Mouse (Mus musculus) liver, embryonic 14.5 days (tissue): Measurements from ENCODE around the gene Ppm1g. TPM values are rescaled to one million over a fixed set of nuclear protein-coding genes. Genes with fewer than 3 reads are reported as not detected.

ENCODE experiments used
- ATAC-seq: fragments of 200-750 bp; cut with Nextera tagmentation; 2 replicates; pipeline ENCODE4 v1.8.0; 2017; ENCODE audit warnings: moderate number of reproducible peaks, mild to moderate bottlenecking, moderate library complexity; ENCODE audit not compliant: insufficient read depth
- DNase-seq, 3 experiments: peaks; one replicate each; pipeline ENCODE4 v3.0.0-alpha.2; 2012 to 2013; ENCODE audit warnings: low read depth in 3 of 3, low spot score in 3 of 3
- H3K27ac ChIP-seq: fragments of 300-500 bp; sonication (generic); 2 replicates; pipeline ENCODE4 v1.5.1; 2014; ENCODE audit warnings: moderate library complexity, mild to moderate bottlenecking, control low read depth, inconsistent platforms
- H3K27me3 ChIP-seq: fragments of 300-500 bp; sonication (generic); 2 replicates; pipeline ENCODE4 v1.6.1; 2014; ENCODE audit warnings: mild to moderate bottlenecking, low read length, moderate library complexity; ENCODE audit not compliant: control insufficient read depth, insufficient read depth
- H3K36me3 ChIP-seq: fragments of 300-500 bp; sonication (generic); replicated peaks from 2 replicates; pipeline ENCODE4 v1.6.1; 2014; ENCODE audit warnings: low read depth; ENCODE audit not compliant: control insufficient read depth, insufficient read depth
- H3K4me1 ChIP-seq, 2 experiments: fragments of 200-500 bp in 1 of 2; fragments of 300-500 bp in 1 of 2; sonication (generic) in 1 of 2; replicated peaks; 2 replicates each; pipeline ENCODE4 v1.6.1; 2012 to 2014; ENCODE audit warnings: antibody characterized with exemption in 1 of 2, inconsistent platforms in 1 of 2, low read length in 1 of 2; ENCODE audit not compliant: control insufficient read depth in 2 of 2, insufficient read depth in 2 of 2
- H3K4me2 ChIP-seq: fragments of 300-500 bp; sonication (generic); 2 replicates; pipeline ENCODE4 v1.6.1; 2014; ENCODE audit warnings: low read depth, mild to moderate bottlenecking, control low read depth, moderate library complexity
- H3K4me3 ChIP-seq, 2 experiments: fragments of 200-500 bp in 1 of 2; fragments of 300-500 bp in 1 of 2; sonication (generic) in 1 of 2; 2 replicates each; pipeline ENCODE4 v1.5.1; 2012 to 2014; ENCODE audit warnings: low read depth in 2 of 2, low read length in 2 of 2, mild to moderate bottlenecking in 2 of 2, control low read depth in 1 of 2, inconsistent platforms in 1 of 2, moderate library complexity in 1 of 2; ENCODE audit not compliant: insufficient read depth in 1 of 2
- H3K9ac ChIP-seq: fragments of 300-500 bp; sonication (generic); replicated peaks from 2 replicates; pipeline ENCODE4 v1.6.1; 2014; ENCODE audit warnings: mild to moderate bottlenecking, control low read depth, moderate library complexity
- H3K9me3 ChIP-seq: fragments of 300-500 bp; sonication (generic); 2 replicates; pipeline ENCODE4 v1.6.1; 2016; ENCODE audit warnings: low read length, mixed read lengths; ENCODE audit not compliant: control insufficient read depth
- CTCF ChIP-seq: IDR thresholded peaks from 2 replicates; pipeline ENCODE4 v1.5.1; 2016; ENCODE audit warnings: antibody characterized with exemption, low read depth, control low read depth
- EP300 ChIP-seq: IDR thresholded peaks from 2 replicates; pipeline ENCODE4 v1.6.1; 2016; ENCODE audit warnings: antibody characterized with exemption, low read depth
- WGBS: fragments of 180-500 bp; shearing (Covaris S2); extraction: QIAGEN DNeasy Blood & Tissue Kit; methylation state at CpG from one replicate; pipeline ENCODE4 v1.1.7; 2014; ENCODE audit not compliant: insufficient replicate concordance; 5-methylcytosine and 5-hydroxymethylcytosine counted together
- polyA plus RNA-seq, 2 experiments: library from polyadenylated mRNA; depleted of rRNA in 1 of 2; stranded (reverse) in 1 of 2; unstranded in 1 of 2; fragments of >200 nt; fragmentation: Nextera tagmentation in 1 of 2; extraction: Ambion mirVana in 1 of 2; gene quantifications; 2 replicates each; pipeline versions ENCODE4 v1.2.1 to v1.2.3; 2012 to 2014

Gene Ppm1g
- polyA plus RNA-seq, 2 experiments = 98.9 to 115 TPM

GRCm38 (mm10) chr5:31168630-31169029, 51.9 kb downstream of the Ppm1g start:
- Histone ChIP-seq H3K9ac (no peak overlapping the region), H3K9me3 (no peaks in the 10 kb centered on the region), H3K4me1 (peaks cover 0 to 10% of the 10 kb centered on the region in 2 experiments; a peak in 1 of 4 replicates), H3K27ac (no peak overlapping the region), H3K27me3 (no peaks in the 10 kb centered on the region), H3K4me3 (no peak overlapping the region), H3K4me2 (no peak overlapping the region), H3K36me3 (peaks cover 81% of the 10 kb centered on the region)
- no peak for TF ChIP-seq EP300
- TF ChIP-seq CTCF = no peak
- 85% methylated on average over 4 of the region's 4 CpGs for WGBS
- DNase-seq = no peak
- ATAC-seq = no peak

- peaks cover 68% of the 10 kb centered on the region for H3K36me3 ChIP-seq
- no peak overlapping the region for H3K4me2 ChIP-seq
- no peak overlapping the region for H3K27ac ChIP-seq
- no peak for DNase-seq
- no peak for TF ChIP-seq CTCF
- TF ChIP-seq EP300 = 0 out of 2 replicates have a peak, but pooled peaks have one; percentile 44
- H3K4me3 ChIP-seq = no peak overlapping the region
- peak; percentile 67; the same call in 1 of the 2 replicates for ATAC-seq
- peaks cover 0 to 15% of the 10 kb centered on the region in 2 experiments; a peak in 2 of 4 replicates for H3K4me1 ChIP-seq
- 41% methylated on average over 1 of the region's 1 CpGs for WGBS
- H3K27me3 ChIP-seq = no peaks in the 10 kb centered on the region
- no peaks in the 10 kb centered on the region for H3K9me3 ChIP-seq
- H3K9ac ChIP-seq = no peak overlapping the region
These were observed 55.6 kb downstream of the Ppm1g start for GRCm38 (mm10) chr5:31164878-31165277.

- 0 out of 2 replicates have a peak, but pooled peaks have one; percentile 62 for ATAC-seq
- no peak overlapping the region for H3K9ac ChIP-seq
These were observed 58.0 kb downstream of the Ppm1g start for GRCm38 (mm10) chr5:31162462-31162861.

GRCm38 (mm10) chr5:31154152-31154553, 66.3 kb downstream of the Ppm1g start, which contains the start of gene Mpv17:
TSS of gene Mpv17 (minus strand) at chr5:31154251.
- TF ChIP-seq EP300 = no peak
- no peak for TF ChIP-seq CTCF
- WGBS = 1% methylated on average over 19 of the region's 19 CpGs
- ATAC-seq = peak; percentile 90
- Histone ChIP-seq H3K9ac (peak within 1 kb of the TSS; percentile 55), H3K36me3 (peaks cover 22% of the 10 kb centered on the region), H3K4me3 (peak within 1 kb of the TSS; percentile 61 to 68), H3K27me3 (no peaks in the 10 kb centered on the region), H3K27ac (peak within 1 kb of the TSS; percentile 18; the same call in 1 of the 2 replicates), H3K9me3 (no peaks in the 10 kb centered on the region), H3K4me2 (peak within 1 kb of the TSS; percentile 79), H3K4me1 (peaks cover 3 to 5% of the 10 kb centered on the region in 2 experiments; a peak in 3 of 4 replicates)
- DNase-seq = peak; percentile 54 to 67 (median 59)

More at GRCm38 (mm10) chr5:31162462-31162861, 58.0 kb downstream of the Ppm1g start:
- H3K4me1 ChIP-seq = peaks cover 0 to 15% of the 10 kb centered on the region in 2 experiments; a peak in 2 of 4 replicates
- no peak for DNase-seq
- no peaks in the 10 kb centered on the region for H3K27me3 ChIP-seq
- H3K27ac ChIP-seq = no peak overlapping the region
- H3K4me3 ChIP-seq = no peak overlapping the region
- no peaks in the 10 kb centered on the region for H3K9me3 ChIP-seq
- H3K4me2 ChIP-seq = no peak overlapping the region
- H3K36me3 ChIP-seq = peaks cover 68% of the 10 kb centered on the region
- TF ChIP-seq CTCF (no peak), EP300 (no peak)

GRCm38 (mm10) chr5:31153516-31154151, 66.9 kb downstream of the Ppm1g start:
- WGBS = 31% methylated on average over 6 of the region's 6 CpGs
- TF ChIP-seq CTCF (no peak), EP300 (no peak)
- H3K27ac ChIP-seq = no peak overlapping the region; the same call in 1 of the 2 replicates
- peak overlapping the region; percentile 55 for H3K9ac ChIP-seq
- no peak; the same call in 1 of the 2 replicates for ATAC-seq
- H3K36me3 ChIP-seq = peaks cover 20% of the 10 kb centered on the region
- H3K4me1 ChIP-seq = peaks cover 3 to 5% of the 10 kb centered on the region in 2 experiments; a peak in 3 of 4 replicates
- peak overlapping the region; percentile 79 for H3K4me2 ChIP-seq
- no peak for DNase-seq
- H3K27me3 ChIP-seq = no peaks in the 10 kb centered on the region
- H3K4me3 ChIP-seq = peak overlapping the region; percentile 61 to 68
- H3K9me3 ChIP-seq = no peaks in the 10 kb centered on the region

Other genes starting within 250 kb of the Ppm1g start
- 28.8 and 31.0 TPM in 2 replicates for gene Atraid, start 172.4 kb downstream of the Ppm1g start, polyA plus RNA-seq (2012; rRNA removed)
- gene Atraid, start 172.4 kb downstream of the Ppm1g start, polyA plus RNA-seq (2014; fragmentation: Nextera tagmentation; extraction: Ambion mirVana) = 50.4 and 53.2 TPM in 2 replicates
- 4.2 and 5.2 TPM in 2 replicates for gene Slc5a6, start 171.8 kb downstream of the Ppm1g start, polyA plus RNA-seq (2012; rRNA removed)
- gene Slc5a6, start 171.8 kb downstream of the Ppm1g start, polyA plus RNA-seq (2014; fragmentation: Nextera tagmentation; extraction: Ambion mirVana) = 2.2 and 2.3 TPM in 2 replicates
- 18.2 and 20.4 TPM in 2 replicates for gene Cad, start 165.9 kb downstream of the Ppm1g start, polyA plus RNA-seq (2012; rRNA removed)
- gene Cad, start 165.9 kb downstream of the Ppm1g start, polyA plus RNA-seq (2014; fragmentation: Nextera tagmentation; extraction: Ambion mirVana) = 14.0 and 15.8 TPM in 2 replicates
- gene Dnajc5g, start 114.4 kb downstream of the Ppm1g start, polyA plus RNA-seq (2012; rRNA removed) = not detected in 2 replicates
- gene Dnajc5g, start 114.4 kb downstream of the Ppm1g start, polyA plus RNA-seq (2014; fragmentation: Nextera tagmentation; extraction: Ambion mirVana) = not detected in 2 replicates
- 0.26 and 0.40 TPM in 2 replicates for gene Slc30a3, start 112.5 kb downstream of the Ppm1g start, polyA plus RNA-seq (2012; rRNA removed)
- gene Slc30a3, start 112.5 kb downstream of the Ppm1g start, polyA plus RNA-seq (2014; fragmentation: Nextera tagmentation; extraction: Ambion mirVana) = 0.14 and 0.41 TPM in 2 replicates
- not detected in 2 replicates for gene Trim54, start 104.0 kb downstream of the Ppm1g start, polyA plus RNA-seq (2012; rRNA removed)
- not detected in 2 replicates for gene Trim54, start 104.0 kb downstream of the Ppm1g start, polyA plus RNA-seq (2014; fragmentation: Nextera tagmentation; extraction: Ambion mirVana)
- not detected in 2 replicates for gene Ucn, start 81.9 kb downstream of the Ppm1g start, polyA plus RNA-seq (2012; rRNA removed)
- gene Ucn, start 81.9 kb downstream of the Ppm1g start, polyA plus RNA-seq (2014; fragmentation: Nextera tagmentation; extraction: Ambion mirVana) = not detected in 2 replicates
- gene Mpv17, start 66.4 kb downstream of the Ppm1g start, polyA plus RNA-seq (2012; rRNA removed) = 16.9 and 18.9 TPM in 2 replicates
- 14.2 and 16.0 TPM in 2 replicates for gene Mpv17, start 66.4 kb downstream of the Ppm1g start, polyA plus RNA-seq (2014; fragmentation: Nextera tagmentation; extraction: Ambion mirVana)
- 0.90 and 0.92 TPM in 2 replicates for gene Gm29609, start 40.8 kb downstream of the Ppm1g start, polyA plus RNA-seq (2012; rRNA removed)
- gene Gm29609, start 40.8 kb downstream of the Ppm1g start, polyA plus RNA-seq (2014; fragmentation: Nextera tagmentation; extraction: Ambion mirVana) = 0.66 and 0.77 TPM in 2 replicates
- 31.2 and 31.3 TPM in 2 replicates for gene Gtf3c2, start 40.5 kb downstream of the Ppm1g start, polyA plus RNA-seq (2012; rRNA removed)
- gene Gtf3c2, start 40.5 kb downstream of the Ppm1g start, polyA plus RNA-seq (2014; fragmentation: Nextera tagmentation; extraction: Ambion mirVana) = 22.8 and 25.3 TPM in 2 replicates
- gene Snx17, start 27.5 kb downstream of the Ppm1g start, polyA plus RNA-seq (2012; rRNA removed) = 20.7 and 23.7 TPM in 2 replicates
- 36.4 and 37.6 TPM in 2 replicates for gene Snx17, start 27.5 kb downstream of the Ppm1g start, polyA plus RNA-seq (2014; fragmentation: Nextera tagmentation; extraction: Ambion mirVana)
- 20.9 and 29.9 TPM in 2 replicates for gene Eif2b4, start 27.3 kb downstream of the Ppm1g start, polyA plus RNA-seq (2012; rRNA removed)
- 43.6 and 46.1 TPM in 2 replicates for gene Eif2b4, start 27.3 kb downstream of the Ppm1g start, polyA plus RNA-seq (2014; fragmentation: Nextera tagmentation; extraction: Ambion mirVana)
- 8.5 and 8.8 TPM in 2 replicates for gene Zfp513, start 18.4 kb downstream of the Ppm1g start, polyA plus RNA-seq (2012; rRNA removed)
- 0.80 and 1.2 TPM in 2 replicates for gene Zfp513, start 18.4 kb downstream of the Ppm1g start, polyA plus RNA-seq (2014; fragmentation: Nextera tagmentation; extraction: Ambion mirVana)
- gene Nrbp1, start 20.2 kb upstream of the Ppm1g start, polyA plus RNA-seq (2012; rRNA removed) = 27.9 and 30.8 TPM in 2 replicates
- 39.4 and 43.4 TPM in 2 replicates for gene Nrbp1, start 20.2 kb upstream of the Ppm1g start, polyA plus RNA-seq (2014; fragmentation: Nextera tagmentation; extraction: Ambion mirVana)
- 0.07 TPM in 1 of 2 replicates, not detected in the other for gene Gm9970, start 20.5 kb upstream of the Ppm1g start, polyA plus RNA-seq (2012; rRNA removed)
- 0.19 TPM in 1 of 2 replicates, not detected in the other for gene Gm9970, start 20.5 kb upstream of the Ppm1g start, polyA plus RNA-seq (2014; fragmentation: Nextera tagmentation; extraction: Ambion mirVana)
- 5.3 and 6.8 TPM in 2 replicates for gene Krtcap3, start 31.0 kb upstream of the Ppm1g start, polyA plus RNA-seq (2012; rRNA removed)
- gene Krtcap3, start 31.0 kb upstream of the Ppm1g start, polyA plus RNA-seq (2014; fragmentation: Nextera tagmentation; extraction: Ambion mirVana) = 3.5 and 3.9 TPM in 2 replicates
- gene Ift172, start 70.4 kb upstream of the Ppm1g start, polyA plus RNA-seq (2012; rRNA removed) = 3.6 and 3.7 TPM in 2 replicates
- 3.1 and 3.3 TPM in 2 replicates for gene Ift172, start 70.4 kb upstream of the Ppm1g start, polyA plus RNA-seq (2014; fragmentation: Nextera tagmentation; extraction: Ambion mirVana)
- gene Fndc4, start 75.4 kb upstream of the Ppm1g start, polyA plus RNA-seq (2012; rRNA removed) = 4.7 and 5.6 TPM in 2 replicates
- 3.3 and 3.7 TPM in 2 replicates for gene Fndc4, start 75.4 kb upstream of the Ppm1g start, polyA plus RNA-seq (2014; fragmentation: Nextera tagmentation; extraction: Ambion mirVana)
- gene Gckr, start 76.8 kb upstream of the Ppm1g start, polyA plus RNA-seq (2012; rRNA removed) = 16.3 and 16.4 TPM in 2 replicates
- gene Gckr, start 76.8 kb upstream of the Ppm1g start, polyA plus RNA-seq (2014; fragmentation: Nextera tagmentation; extraction: Ambion mirVana) = 13.3 and 16.0 TPM in 2 replicates
- gene Zfp512, start 231.7 kb upstream of the Ppm1g start, polyA plus RNA-seq (2012; rRNA removed) = 5.8 and 8.2 TPM in 2 replicates
- gene Zfp512, start 231.7 kb upstream of the Ppm1g start, polyA plus RNA-seq (2014; fragmentation: Nextera tagmentation; extraction: Ambion mirVana) = 8.9 and 10.8 TPM in 2 replicates